19 mouse cellular contexts compared by ENCODE assay signal in the genomic region with DNA sequence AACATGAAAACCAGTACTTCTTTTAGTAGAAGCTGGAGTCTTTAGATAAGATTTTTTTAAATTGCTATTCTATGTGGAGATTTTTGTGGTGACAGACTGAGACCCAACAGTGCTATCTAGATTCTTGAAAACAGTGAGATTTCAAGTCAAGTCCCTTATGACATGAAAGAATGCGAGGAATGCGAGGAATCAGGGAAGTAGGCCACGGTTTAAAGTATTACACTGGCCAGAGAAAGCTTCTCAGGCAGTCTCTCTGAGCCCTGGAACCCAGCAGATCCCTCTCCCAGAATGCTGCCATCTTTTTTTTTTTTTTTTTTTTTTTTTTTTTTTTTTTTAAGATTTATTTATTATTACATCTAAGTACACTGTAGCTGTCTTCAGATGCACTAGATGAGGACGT. TPM values are rescaled to one million over a fixed set of nuclear protein-coding genes. Genes with fewer than 3 reads are reported as not detected.
DNase-seq lines count a peak whose midpoint lies in the region; ATAC-seq and TF ChIP-seq lines count a peak whose summit lies in the region.
"Had no signal": no experiment of that assay in that cellular context is flagged by ENCODE, and none has a peak within 500 bp of the region (broad histone marks: within the 10 kb centered on the region; RNA-seq: fewer than 3 reads in every experiment).

No protein-coding gene starts in this region.

- H3K9me3 ChIP-seq in lung, embryonic 15.5 days, result no peaks in the 10 kb centered on the region
- H3K9me3 ChIP-seq: forebrain, embryonic 10.5 days; G1E; hindbrain, embryonic 13.5 days; midbrain, embryonic 13.5 days had no signal

- WGBS in lung, embryonic 15.5 days, result 47% methylated on average over 4 of the region's 4 CpGs

- no peak overlapping the region for H3K9ac ChIP-seq in lung, embryonic 15.5 days
- H3K9ac ChIP-seq: hindbrain, embryonic 13.5 days; midbrain, embryonic 13.5 days had no signal

- peaks cover 16% of the 10 kb centered on the region for H3K4me1 ChIP-seq in lung, embryonic 15.5 days
- H3K4me1 ChIP-seq: forebrain, embryonic 10.5 days; hindbrain, embryonic 13.5 days; midbrain, embryonic 13.5 days had no signal

- H3K36me3 ChIP-seq in lung, embryonic 15.5 days, result no peaks in the 10 kb centered on the region
- H3K36me3 ChIP-seq: forebrain, embryonic 10.5 days; G1E; hindbrain, embryonic 13.5 days; midbrain, embryonic 13.5 days had no signal

- no peak overlapping the region for H3K4me3 ChIP-seq in gastrocnemius, adult 2 months
- no peak overlapping the region for H3K4me3 ChIP-seq in lung, embryonic 15.5 days
- H3K4me3 ChIP-seq: forebrain, embryonic 10.5 days; hindbrain, embryonic 13.5 days; midbrain, embryonic 13.5 days had no signal

- intact Hi-C loops in gastrocnemius, adult 2 months (cut with DNase I), result no loop called here
- intact Hi-C loops in gastrocnemius, postnatal 36 days (cut with DNase I), result no loop called here

- H3K27me3 ChIP-seq in lung, embryonic 15.5 days, result no peaks in the 10 kb centered on the region
- H3K27me3 ChIP-seq: hindbrain, embryonic 13.5 days; midbrain, embryonic 13.5 days had no signal

- ATAC-seq in lung, embryonic 15.5 days (ENCODE audit: borderline replicate concordance, extremely low read depth, low FRiP score, low TSS enrichment), result peak; percentile 52; the same call in 1 of the 2 replicates
- ATAC-seq: intestine, embryonic 16.5 days; midbrain, embryonic 13.5 days had no signal

- peak overlapping the region; percentile 38; the same call in 1 of the 2 replicates for H3K27ac ChIP-seq in gastrocnemius, adult 2 months
- H3K27ac ChIP-seq in lung, embryonic 15.5 days, result peak overlapping the region; percentile 50; the same call in 1 of the 2 replicates
- H3K27ac ChIP-seq: forebrain, embryonic 10.5 days; hindbrain, embryonic 13.5 days; midbrain, embryonic 13.5 days had no signal

- no peak overlapping the region for H3K4me2 ChIP-seq in lung, embryonic 15.5 days
- H3K4me2 ChIP-seq: hindbrain, embryonic 13.5 days; midbrain, embryonic 13.5 days had no signal

- DNase-seq in gastrocnemius, adult 2 months, result no peak
- no peak for DNase-seq in gastrocnemius, postnatal 36 days
- DNase-seq in lung, adult 18-20 months, result no peak
- peak; percentile 83 for DNase-seq in ZHBTc4 (ENCODE audit: low read depth, low spot score)
- peak; percentile 10 to 31 for DNase-seq in kidney, postnatal 36 days
- DNase-seq in thymus, adult 18-20 months, result no peak
- DNase-seq in right cerebral cortex, adult 18-20 months, result no peak
- DNase-seq: B cell, adult 2 months; cerebellum, adult 18-20 months; heart, adult 11 months; left cerebral cortex, postnatal 4 days; right cerebral cortex, postnatal 4 days; thymus, postnatal 25 days had no signal

- no peak for TF ChIP-seq CTCF in gastrocnemius, adult 2 months (IDR thresholded peaks at IDR 0.05)

RNA-seq across cellular contexts. Expression of gene Akap12, which starts 16.2 kb away (rescaled TPM):
- 10 to 100 TPM in 1 of 2 experiments, 1 to 10 TPM in 1; 6.2 to 16.6 TPM for total RNA-seq in gastrocnemius, adult 2 months (2021)
- 1 to 10 TPM; 8.1 to 8.2 TPM for total RNA-seq in gastrocnemius, postnatal 36 days (2021)
- polyA plus RNA-seq in lung, embryonic 15.5 days (2015; fragmentation: Nextera tagmentation; extraction: Ambion mirVana), result 67.0 and 71.5 TPM in 2 replicates
- polyA plus RNA-seq: G1E had no signal

Comparison
In these comparisons a context has a peak if more than half of its experiments do, and no peak if none do; other contexts are left out.
1. DNase-seq: peak in ZHBTc4 (single experiment) and kidney, postnatal 36 days (2 of 2); none in gastrocnemius, adult 2 months (single experiment), gastrocnemius, postnatal 36 days (0 of 2), lung, adult 18-20 months (0 of 2), thymus, adult 18-20 months (0 of 2) and right cerebral cortex, adult 18-20 months (single experiment).